Mouse (Mus musculus) heart, postnatal 14 days (tissue): ENCODE data around the gene Gm45213. TPM values are rescaled to one million over a fixed set of nuclear protein-coding genes. Genes with fewer than 3 reads are reported as not detected.

Experiments used
- DNase-seq, 2 experiments: peaks; one replicate each; pipeline ENCODE4 v3.0.0; 2021 to 2022
- intact Hi-C: fragments of 180-260 bp; cut with DNase I; formaldehyde crosslinking; loops from one replicate; pipeline ENCODE4 v1.15.1; 2025
- total RNA-seq, 2 experiments: library from RNA; stranded (reverse); gene quantifications; 2 replicates each; pipeline ENCODE4 v1.2.3; 2021

Gene Gm45213
- total RNA-seq, 2 experiments from 2014 or later, result not detected

- intact Hi-C loops, result no loop called here
- no peak for DNase-seq
Observed at GRCm38 (mm10) chr7:66047975-66048374, 4.6 kb downstream of the Gm45213 start.

GRCm38 (mm10) chr7:66048446-66049230, 5.2 kb downstream of the Gm45213 start:
- intact Hi-C loops, result no loop called here
- no peak for DNase-seq

- intact Hi-C loops, result loop anchor here (2.0 kb wide), 1 partner anchor 349 kb away; no protein-coding TSS in a partner anchor
Observed at GRCm38 (mm10) chr7:66053946-66054483, 10.6 kb downstream of the Gm45213 start.

DNA sequence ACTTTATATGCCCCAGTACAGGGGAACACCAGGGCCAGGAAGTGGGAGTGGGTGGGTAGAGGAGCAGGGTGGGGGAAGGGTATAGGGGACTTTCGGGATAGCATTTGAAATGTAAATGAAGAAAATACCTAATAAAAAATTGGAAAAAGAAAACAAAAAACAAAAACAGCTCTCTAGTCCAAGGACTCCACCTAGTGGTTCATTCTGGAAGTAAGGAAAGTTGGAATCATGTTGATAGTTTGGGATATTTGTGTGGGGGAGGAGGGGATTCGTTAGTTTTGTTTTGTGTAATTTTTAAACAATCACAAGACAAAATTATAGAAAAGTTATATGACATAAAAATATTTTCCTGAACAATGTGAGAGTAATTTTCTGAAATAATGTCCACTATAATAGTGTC, 12.0 kb downstream of the Gm45213 start:
- DNase-seq, result peak in 1 of 2 experiments; percentile 25
- intact Hi-C loops, result loop anchor here (2.0 to 5.0 kb wide), 3 partner anchors 193 to 351 kb away; partner anchors contain the start of gene Pcsk6

More at GRCm38 (mm10) chr7:66053946-66054483, 10.6 kb downstream of the Gm45213 start:
- DNase-seq, result no peak

DNA sequence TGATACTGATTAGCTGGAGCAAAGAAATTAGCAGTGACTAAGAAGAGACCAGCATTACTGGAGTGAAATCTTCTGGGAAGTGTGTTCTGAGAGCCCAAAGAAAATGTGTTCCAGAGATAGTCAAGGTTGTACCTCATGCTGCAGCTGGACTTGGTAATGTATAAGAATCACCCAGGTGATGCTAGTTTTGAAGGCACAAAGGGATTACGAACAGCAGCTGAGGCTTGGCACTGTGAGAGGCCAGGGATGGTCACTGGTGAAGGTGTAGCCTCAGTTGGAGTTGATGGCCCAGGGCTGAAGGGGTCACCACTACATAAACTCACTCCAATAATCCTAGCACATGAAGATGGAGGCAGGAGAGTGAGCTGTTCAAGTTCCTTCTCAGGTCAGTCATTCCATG, 15.3 kb downstream of the Gm45213 start, which contains the start of gene Snrpa1:
Snrpa1 (plus strand) TSS at position 301 of the 400 bp plus-strand sequence.
- intact Hi-C loops, result loop anchor here (5.0 kb wide), 2 partner anchors 196 to 286 kb away; partner anchors contain the start of gene Pcsk6
- no peak for DNase-seq

GRCm38 (mm10) chr7:66060066-66060956, 16.9 kb downstream of the Gm45213 start:
- intact Hi-C loops, result no loop called here
- DNase-seq, result peak; percentile 88 to 91

GRCm38 (mm10) chr7:66061057-66061456, 17.7 kb downstream of the Gm45213 start:
- no peak for DNase-seq
- intact Hi-C loops, result no loop called here

DNA sequence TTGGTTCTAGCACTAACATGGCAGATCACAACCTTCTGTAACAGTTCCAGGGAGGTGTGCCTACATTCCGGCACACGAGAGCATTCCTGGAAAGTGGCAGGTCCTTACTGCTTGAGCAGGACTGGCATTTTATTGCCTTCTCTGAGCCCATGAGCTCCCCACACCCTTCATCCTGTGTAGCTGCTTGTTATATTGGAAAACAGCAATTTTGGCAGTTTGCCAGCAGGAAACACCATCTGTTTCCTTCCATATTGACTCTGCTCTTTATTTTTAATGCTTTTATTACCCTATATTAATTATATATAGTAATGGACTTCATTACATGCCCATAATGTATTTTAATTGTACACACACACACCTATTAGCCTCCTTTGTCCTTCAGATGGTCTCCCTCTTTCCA, 33.0 kb downstream of the Gm45213 start:
- DNase-seq, result no peak
- intact Hi-C loops, result no loop called here

GRCm38 (mm10) chr7:66079364-66080230, 36.2 kb downstream of the Gm45213 start, which contains the start of gene Selenos:
Gene Selenos (plus strand): TSS chr7:66079649.
- DNase-seq, result peak; percentile 92 to 94
- intact Hi-C loops, result no loop called here

- intact Hi-C loops, result no loop called here
- no peak for DNase-seq
Observed at GRCm38 (mm10) chr7:66080231-66080613, 36.8 kb downstream of the Gm45213 start.

DNA sequence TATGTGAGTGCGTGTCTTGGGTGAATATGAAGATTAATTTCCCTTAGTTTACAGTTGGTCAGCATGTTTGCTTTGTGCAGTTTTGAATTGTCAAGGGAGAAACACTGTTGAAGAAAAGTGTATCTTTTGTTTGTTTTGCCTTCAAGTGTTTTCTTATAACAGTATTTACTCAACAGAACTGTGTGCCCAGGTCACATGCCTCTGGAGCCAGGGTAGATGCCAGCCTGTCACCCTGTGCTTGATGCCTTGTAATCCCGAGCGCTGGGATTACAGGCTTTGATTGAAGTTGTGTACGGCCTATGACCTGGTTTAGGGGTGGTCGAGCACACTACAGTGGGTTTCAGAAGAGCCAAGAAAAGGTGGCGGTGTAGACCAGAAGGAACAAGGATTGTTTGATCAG, 40.4 kb downstream of the Gm45213 start:
- intact Hi-C loops, result no loop called here
- no peak for DNase-seq

DNA sequence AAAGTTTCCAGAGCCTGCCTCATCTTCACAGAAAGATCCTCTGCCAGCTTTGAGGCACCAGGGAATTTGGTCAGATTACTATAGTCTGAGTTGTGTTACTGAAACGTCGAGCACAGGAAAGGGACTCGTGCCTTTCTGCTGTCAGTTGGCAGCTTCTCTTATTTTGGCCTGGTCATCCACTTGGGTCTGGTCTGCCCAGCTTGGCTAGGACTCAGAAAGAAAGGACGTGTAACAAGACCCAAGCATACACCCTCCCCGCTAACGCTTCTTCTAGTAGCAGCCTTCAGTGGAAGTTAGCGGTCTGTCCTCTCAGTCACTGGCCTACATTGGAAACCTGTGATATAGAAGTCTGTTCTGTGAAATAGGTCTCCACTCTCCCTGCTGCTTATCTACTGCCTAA, 41.1 kb downstream of the Gm45213 start:
- no peak for DNase-seq
- intact Hi-C loops, result no loop called here

GRCm38 (mm10) chr7:66087652-66088051, 44.2 kb downstream of the Gm45213 start:
- no peak for DNase-seq
- intact Hi-C loops, result no loop called here

DNA sequence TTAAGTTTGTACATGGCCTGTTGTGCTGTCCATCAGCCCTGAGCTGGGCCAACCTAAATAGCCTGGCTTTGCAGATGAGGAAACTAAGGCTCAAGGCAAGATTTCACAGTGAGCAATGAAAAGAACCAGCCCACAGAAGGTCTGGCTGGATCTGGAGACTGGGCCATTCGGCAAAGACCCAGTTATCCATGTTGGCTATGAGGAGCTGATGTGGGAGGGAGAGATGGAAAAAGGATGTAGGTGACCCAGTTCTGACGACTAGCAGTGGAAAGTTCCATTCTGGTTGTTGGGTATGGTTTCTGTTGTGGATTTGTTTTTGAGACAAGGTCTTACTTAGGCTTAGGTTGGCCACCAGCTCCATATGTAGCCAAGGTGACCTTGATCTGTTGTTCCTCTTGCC, 44.7 kb downstream of the Gm45213 start:
- intact Hi-C loops, result no loop called here
- DNase-seq, result no peak

DNA sequence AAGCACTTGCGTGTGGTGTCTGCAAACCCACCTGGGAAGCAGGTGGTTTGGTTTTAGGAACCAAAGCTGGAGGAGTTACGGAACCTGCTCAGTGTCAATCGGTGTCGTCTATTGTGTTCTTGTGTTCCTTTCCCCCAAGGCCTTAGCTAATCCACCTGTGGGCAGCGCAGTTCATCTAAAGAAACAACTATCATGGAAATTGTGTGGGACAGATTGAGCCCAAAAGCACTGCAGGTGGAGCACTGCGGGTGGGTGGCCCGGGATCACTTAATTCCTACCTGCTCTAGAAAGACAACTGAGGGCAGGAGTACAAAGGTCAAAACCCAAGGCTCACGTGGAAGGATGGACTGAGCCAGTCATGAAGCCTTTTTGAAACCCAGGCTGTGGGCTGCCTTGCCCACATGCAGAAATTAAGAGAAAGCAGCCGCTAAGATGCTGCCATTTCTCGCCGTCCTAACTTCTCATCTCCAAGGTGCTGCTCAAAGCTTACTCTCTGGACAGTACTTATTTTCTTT, 47.3 kb downstream of the Gm45213 start:
- intact Hi-C loops, result no loop called here

GRCm38 (mm10) chr7:66091553-66091952, 48.2 kb downstream of the Gm45213 start:
- DNase-seq, result no peak
- intact Hi-C loops, result no loop called here

More for the DNA sequence above, 47.3 kb downstream of the Gm45213 start:
- DNase-seq, result no peak

DNA sequence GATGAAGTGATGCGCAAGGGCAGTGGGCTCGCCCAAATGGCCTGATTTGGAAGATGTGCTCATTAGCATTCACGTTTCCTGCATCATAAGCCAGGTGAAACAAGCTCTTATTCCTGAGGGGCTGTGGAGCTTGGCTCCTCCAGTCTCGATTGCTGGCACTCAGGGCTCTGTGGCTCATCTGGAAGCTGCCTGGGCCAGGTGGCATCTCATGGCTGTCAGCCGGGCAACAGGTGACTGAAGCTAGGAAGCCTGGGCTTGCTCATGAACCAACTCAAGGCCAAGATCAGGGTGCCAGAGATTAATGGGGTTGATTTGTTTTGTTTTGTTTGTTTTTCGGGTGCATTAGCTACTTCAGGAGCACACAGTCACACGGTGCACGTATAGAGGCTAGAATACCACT, 49.3 kb downstream of the Gm45213 start:
- DNase-seq, result no peak
- intact Hi-C loops, result no loop called here

DNA sequence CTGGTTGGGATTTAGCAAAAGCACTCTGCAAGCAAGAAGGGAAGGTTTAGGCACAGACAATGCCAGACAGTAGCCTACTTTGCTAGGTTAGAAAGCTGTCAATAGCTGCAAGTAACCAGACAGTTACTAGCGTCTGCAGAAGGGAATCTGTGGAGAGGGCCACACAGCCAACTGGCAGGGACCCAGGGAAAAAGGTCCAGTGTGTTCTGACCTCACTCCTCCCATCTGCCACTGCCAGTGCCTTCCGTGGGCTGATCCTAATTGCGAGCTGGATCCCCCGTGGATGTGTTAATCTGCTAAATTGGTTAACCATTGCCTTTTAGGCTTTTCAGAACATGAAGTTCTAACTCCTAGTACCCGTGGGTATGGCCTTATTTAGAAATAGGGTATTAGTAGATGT, 50.7 kb downstream of the Gm45213 start:
- peak; percentile 16 to 32 for DNase-seq
- intact Hi-C loops, result no loop called here

DNA sequence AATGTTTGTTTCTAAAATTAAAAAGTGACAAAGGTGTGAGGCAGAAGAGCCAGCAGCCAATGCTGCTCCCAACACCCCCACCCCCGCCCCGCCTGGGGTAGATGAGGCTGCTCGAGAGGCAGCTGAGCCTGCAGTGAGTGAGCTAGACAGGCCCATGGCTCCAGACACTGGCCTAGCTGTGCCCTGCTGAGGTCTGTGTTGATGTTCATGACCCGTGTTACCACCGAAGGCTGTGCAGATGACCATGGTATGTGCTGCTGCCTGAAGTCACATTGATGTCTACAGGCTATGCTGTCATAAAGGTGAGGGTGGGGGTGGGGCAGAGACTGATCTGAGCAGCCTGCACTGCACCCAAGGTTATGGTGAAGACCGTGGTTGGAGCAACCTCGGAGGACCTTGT, 55.4 kb downstream of the Gm45213 start:
- DNase-seq, result no peak
- intact Hi-C loops, result no loop called here
